Mouse (Mus musculus) liver, embryonic 14.5 days (tissue): Measurements from ENCODE around the gene Dennd6b.

Experiments
- CTCF ChIP-seq: IDR thresholded peaks from 2 replicates; pipeline ENCODE4 v1.5.1; 2016; ENCODE audit warnings: antibody characterized with exemption, low read depth, control low read depth
- EP300 ChIP-seq: IDR thresholded peaks from 2 replicates; pipeline ENCODE4 v1.6.1; 2016; ENCODE audit warnings: antibody characterized with exemption, low read depth

DNA sequence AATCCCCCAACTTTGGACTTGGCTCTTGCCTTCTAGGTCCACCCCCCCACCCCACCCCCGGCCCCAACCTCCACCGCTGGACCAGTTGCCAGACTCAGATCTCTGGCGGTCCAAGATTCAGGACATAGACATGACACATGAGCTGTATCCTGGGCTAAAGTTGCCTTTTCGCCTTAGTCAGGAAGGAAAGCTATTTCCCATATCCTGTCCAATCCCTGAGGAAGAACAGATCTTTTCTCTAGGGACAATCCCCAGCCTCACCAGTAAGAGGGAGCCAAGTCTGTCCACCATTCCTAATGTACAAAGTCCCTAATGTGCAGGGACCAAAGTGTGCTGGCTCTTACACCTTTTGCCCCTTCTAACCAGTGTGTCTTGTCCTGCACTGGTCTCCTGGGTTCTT, 54.4 kb downstream of the Dennd6b start:
- no peak for TF ChIP-seq CTCF
- no peak for TF ChIP-seq EP300
